Mouse (Mus musculus): Measurements from ENCODE around the gene Marveld1. TPM values are rescaled to one million over a fixed set of nuclear protein-coding genes. Genes with fewer than 3 reads are reported as not detected.

Marveld1 gene
- polyA plus RNA-seq, 1 experiment from 2014 or later: 9.8 TPM

GRCm38 (mm10) chr19:42137167-42137672 is 10.0 kb upstream of the Marveld1 start:
- ATAC-seq (ENCODE audit: low read depth): no peak
- 91% methylated on average over 4 of the region's 4 CpGs for WGBS
- H3K27me3 ChIP-seq (ENCODE audit: control insufficient read depth, insufficient read depth, low read depth, low read length): no peaks in the 10 kb centered on the region
- H3K9ac ChIP-seq (ENCODE audit: low read length): no peak overlapping the region
- H3K27ac ChIP-seq (ENCODE audit: low read length): no peak overlapping the region
- no peak overlapping the region for H3K4me2 ChIP-seq (ENCODE audit: low read depth, low read length)
- no peaks in the 10 kb centered on the region for H3K9me3 ChIP-seq (ENCODE audit: control insufficient read depth, low read length)
- no peak overlapping the region for H3K4me3 ChIP-seq (ENCODE audit: low read length)
- no peaks in the 10 kb centered on the region for H3K36me3 ChIP-seq (ENCODE audit: control insufficient read depth, insufficient read depth, low read length)
- no peaks in the 10 kb centered on the region for H3K4me1 ChIP-seq (replicated peaks; ENCODE audit: control insufficient read depth, insufficient read depth, low read length)

GRCm38 (mm10) chr19:42138517-42139285 is 8.5 kb upstream of the Marveld1 start:
- Histone ChIP-seq H3K9me3 (ENCODE audit: control insufficient read depth, low read length) (no peaks in the 10 kb centered on the region), H3K4me2 (ENCODE audit: low read depth, low read length) (no peak overlapping the region)

GRCm38 (mm10) chr19:42139724-42140517 is 7.3 kb upstream of the Marveld1 start:
- no peak for ATAC-seq (ENCODE audit: low read depth)
- Histone ChIP-seq H3K4me3 (ENCODE audit: low read length) (no peak overlapping the region), H3K27ac (ENCODE audit: low read length) (no peak overlapping the region), H3K9me3 (ENCODE audit: control insufficient read depth, low read length) (no peaks in the 10 kb centered on the region), H3K27me3 (ENCODE audit: control insufficient read depth, insufficient read depth, low read depth, low read length) (no peaks in the 10 kb centered on the region), H3K9ac (ENCODE audit: low read length) (no peak overlapping the region), H3K4me2 (ENCODE audit: low read depth, low read length) (no peak overlapping the region), H3K36me3 (ENCODE audit: control insufficient read depth, insufficient read depth, low read length) (no peaks in the 10 kb centered on the region), H3K4me1 (replicated peaks; ENCODE audit: control insufficient read depth, insufficient read depth, low read length) (peaks cover 4% of the 10 kb centered on the region; the same call in 1 of the 2 replicates)
- WGBS: 74% methylated on average over 5 of the region's 5 CpGs

More at GRCm38 (mm10) chr19:42138517-42139285, 8.5 kb upstream of the Marveld1 start:
- H3K4me3 ChIP-seq (ENCODE audit: low read length): no peak overlapping the region
- no peaks in the 10 kb centered on the region for H3K4me1 ChIP-seq (replicated peaks; ENCODE audit: control insufficient read depth, insufficient read depth, low read length)
- no peaks in the 10 kb centered on the region for H3K36me3 ChIP-seq (ENCODE audit: control insufficient read depth, insufficient read depth, low read length)
- ATAC-seq (ENCODE audit: low read depth): 0 out of 2 replicates have a peak, but pooled peaks have one; percentile 10
- no peak overlapping the region for H3K9ac ChIP-seq (ENCODE audit: low read length)
- H3K27ac ChIP-seq (ENCODE audit: low read length): no peak overlapping the region
- WGBS: 72% methylated on average over 15 of the region's 15 CpGs
- H3K27me3 ChIP-seq (ENCODE audit: control insufficient read depth, insufficient read depth, low read depth, low read length): no peaks in the 10 kb centered on the region

GRCm38 (mm10) chr19:42141998-42142397 is 5.2 kb upstream of the Marveld1 start:
- Histone ChIP-seq H3K27me3 (ENCODE audit: control insufficient read depth, insufficient read depth, low read depth, low read length) (no peaks in the 10 kb centered on the region), H3K4me3 (ENCODE audit: low read length) (no peak overlapping the region), H3K4me1 (replicated peaks; ENCODE audit: control insufficient read depth, insufficient read depth, low read length) (peaks cover 22% of the 10 kb centered on the region), H3K4me2 (ENCODE audit: low read depth, low read length) (no peak overlapping the region), H3K36me3 (ENCODE audit: control insufficient read depth, insufficient read depth, low read length) (no peaks in the 10 kb centered on the region), H3K9me3 (ENCODE audit: control insufficient read depth, low read length) (no peaks in the 10 kb centered on the region), H3K9ac (ENCODE audit: low read length) (no peak overlapping the region), H3K27ac (ENCODE audit: low read length) (no peak overlapping the region)
- 73% methylated on average over 3 of the region's 3 CpGs for WGBS
- ATAC-seq (ENCODE audit: low read depth): no peak

GRCm38 (mm10) chr19:42142757-42143156 is 4.4 kb upstream of the Marveld1 start:
- Histone ChIP-seq H3K9me3 (ENCODE audit: control insufficient read depth, low read length) (no peaks in the 10 kb centered on the region), H3K27ac (ENCODE audit: low read length) (no peak overlapping the region), H3K27me3 (ENCODE audit: control insufficient read depth, insufficient read depth, low read depth, low read length) (no peaks in the 10 kb centered on the region), H3K9ac (ENCODE audit: low read length) (no peak overlapping the region), H3K4me3 (ENCODE audit: low read length) (no peak overlapping the region), H3K4me1 (replicated peaks; ENCODE audit: control insufficient read depth, insufficient read depth, low read length) (peaks cover 23% of the 10 kb centered on the region), H3K36me3 (ENCODE audit: control insufficient read depth, insufficient read depth, low read length) (no peaks in the 10 kb centered on the region), H3K4me2 (ENCODE audit: low read depth, low read length) (no peak overlapping the region)
- no peak for ATAC-seq (ENCODE audit: low read depth)
- 65% methylated on average over 2 of the region's 2 CpGs for WGBS

GRCm38 (mm10) chr19:42144067-42144466 is 3.1 kb upstream of the Marveld1 start:
- peaks cover 31% of the 10 kb centered on the region for H3K4me1 ChIP-seq (replicated peaks; ENCODE audit: control insufficient read depth, insufficient read depth, low read length)
- no peak overlapping the region for H3K9ac ChIP-seq (ENCODE audit: low read length)
- H3K27me3 ChIP-seq (ENCODE audit: control insufficient read depth, insufficient read depth, low read depth, low read length): no peaks in the 10 kb centered on the region
- no peaks in the 10 kb centered on the region for H3K9me3 ChIP-seq (ENCODE audit: control insufficient read depth, low read length)
- H3K4me2 ChIP-seq (ENCODE audit: low read depth, low read length): no peak overlapping the region
- no peaks in the 10 kb centered on the region for H3K36me3 ChIP-seq (ENCODE audit: control insufficient read depth, insufficient read depth, low read length)
- WGBS: 26% methylated on average over 6 of the region's 6 CpGs
- ATAC-seq (ENCODE audit: low read depth): no peak
- no peak overlapping the region for H3K27ac ChIP-seq (ENCODE audit: low read length)
- H3K4me3 ChIP-seq (ENCODE audit: low read length): no peak overlapping the region

- Histone ChIP-seq H3K4me1 (replicated peaks; ENCODE audit: control insufficient read depth, insufficient read depth, low read length) (peaks cover 37% of the 10 kb centered on the region), H3K27ac (ENCODE audit: low read length) (peak overlapping the region; percentile 96), H3K9me3 (ENCODE audit: control insufficient read depth, low read length) (no peaks in the 10 kb centered on the region), H3K4me2 (ENCODE audit: low read depth, low read length) (no peak overlapping the region), H3K9ac (ENCODE audit: low read length) (no peak overlapping the region), H3K36me3 (ENCODE audit: control insufficient read depth, insufficient read depth, low read length) (no peaks in the 10 kb centered on the region), H3K27me3 (ENCODE audit: control insufficient read depth, insufficient read depth, low read depth, low read length) (no peaks in the 10 kb centered on the region), H3K4me3 (ENCODE audit: low read length) (no peak overlapping the region)
- ATAC-seq (ENCODE audit: low read depth): no peak
- 18% methylated on average over 8 of the region's 8 CpGs for WGBS
These were observed 2.5 kb upstream of the Marveld1 start for GRCm38 (mm10) chr19:42144541-42145167.

- no peak overlapping the region for H3K9ac ChIP-seq (ENCODE audit: low read length)
These were observed 2.0 kb upstream of the Marveld1 start for GRCm38 (mm10) chr19:42145210-42145609.

GRCm38 (mm10) chr19:42145731-42146130 is 1.5 kb upstream of the Marveld1 start:
- H3K4me2 ChIP-seq (ENCODE audit: low read depth, low read length): no peak overlapping the region
- no peaks in the 10 kb centered on the region for H3K36me3 ChIP-seq (ENCODE audit: control insufficient read depth, insufficient read depth, low read length)
- H3K4me3 ChIP-seq (ENCODE audit: low read length): no peak overlapping the region
- H3K27ac ChIP-seq (ENCODE audit: low read length): peak overlapping the region; percentile 96
- H3K4me1 ChIP-seq (replicated peaks; ENCODE audit: control insufficient read depth, insufficient read depth, low read length): peaks cover 46% of the 10 kb centered on the region
- no peaks in the 10 kb centered on the region for H3K9me3 ChIP-seq (ENCODE audit: control insufficient read depth, low read length)
- H3K9ac ChIP-seq (ENCODE audit: low read length): no peak overlapping the region
- 94% methylated on average over 2 of the region's 2 CpGs for WGBS
- no peak for ATAC-seq (ENCODE audit: low read depth)
- H3K27me3 ChIP-seq (ENCODE audit: control insufficient read depth, insufficient read depth, low read depth, low read length): no peaks in the 10 kb centered on the region

More at GRCm38 (mm10) chr19:42145210-42145609, 2.0 kb upstream of the Marveld1 start:
- WGBS: 37% methylated on average over 4 of the region's 4 CpGs
- H3K4me1 ChIP-seq (replicated peaks; ENCODE audit: control insufficient read depth, insufficient read depth, low read length): peaks cover 42% of the 10 kb centered on the region
- no peak overlapping the region for H3K4me2 ChIP-seq (ENCODE audit: low read depth, low read length)
- no peak overlapping the region for H3K4me3 ChIP-seq (ENCODE audit: low read length)
- peak overlapping the region; percentile 96 for H3K27ac ChIP-seq (ENCODE audit: low read length)
- H3K27me3 ChIP-seq (ENCODE audit: control insufficient read depth, insufficient read depth, low read depth, low read length): no peaks in the 10 kb centered on the region
- H3K36me3 ChIP-seq (ENCODE audit: control insufficient read depth, insufficient read depth, low read length): no peaks in the 10 kb centered on the region
- peak; percentile 25; the same call in 1 of the 2 replicates for ATAC-seq (ENCODE audit: low read depth)
- H3K9me3 ChIP-seq (ENCODE audit: control insufficient read depth, low read length): no peaks in the 10 kb centered on the region

Measured in lung, embryonic 16.5 days (tissue).